Mouse (Mus musculus) midbrain, embryonic 14.5 days (tissue): ENCODE measurements around the gene Mrps33. TPM values are rescaled to one million over a fixed set of nuclear protein-coding genes. Genes with fewer than 3 reads are reported as not detected.

Source experiments
- ATAC-seq: fragments of 200-750 bp; cut with Nextera tagmentation; 2 replicates; pipeline ENCODE4 v1.8.0; 2017; ENCODE audit warnings: moderate number of reproducible peaks, moderate library complexity; ENCODE audit not compliant: low FRiP score, low TSS enrichment
- DNase-seq: peaks from one replicate; pipeline ENCODE4 v3.0.0-alpha.2; 2015
- H3K27ac ChIP-seq: fragments of 300-500 bp; sonication (generic); replicated peaks from 2 replicates; pipeline ENCODE4 v1.5.1; 2014; ENCODE audit warnings: mild to moderate bottlenecking, low read depth, low read length, moderate library complexity
- H3K27me3 ChIP-seq: fragments of 300-500 bp; sonication (generic); 2 replicates; pipeline ENCODE4 v1.6.1; 2014; ENCODE audit warnings: low read length, control low read depth, mixed read lengths; ENCODE audit not compliant: control insufficient read depth, insufficient read depth
- H3K36me3 ChIP-seq: fragments of 300-500 bp; sonication (generic); 2 replicates; pipeline ENCODE4 v1.6.1; 2014; ENCODE audit warnings: low read length, control low read depth; ENCODE audit not compliant: control insufficient read depth, insufficient read depth
- H3K4me1 ChIP-seq: fragments of 300-500 bp; sonication (generic); 2 replicates; pipeline ENCODE4 v1.6.1; 2014; ENCODE audit warnings: mild to moderate bottlenecking, antibody characterized with exemption, low read length, control low read depth; ENCODE audit not compliant: control insufficient read depth, insufficient read depth
- H3K4me2 ChIP-seq: fragments of 300-500 bp; sonication (generic); 2 replicates; pipeline ENCODE4 v1.6.1; 2014; ENCODE audit warnings: mild to moderate bottlenecking, low read length, moderate library complexity
- H3K4me3 ChIP-seq: fragments of 300-500 bp; sonication (generic); replicated peaks from 2 replicates; pipeline ENCODE4 v1.5.1; 2014; ENCODE audit warnings: low read depth, low read length
- H3K9ac ChIP-seq: fragments of 300-500 bp; sonication (generic); replicated peaks from 2 replicates; pipeline ENCODE4 v1.6.1; 2014; ENCODE audit warnings: mild to moderate bottlenecking, low read length, moderate library complexity
- H3K9me3 ChIP-seq: fragments of 300-500 bp; sonication (generic); 2 replicates; pipeline ENCODE4 v1.6.1; 2016; ENCODE audit warnings: low read length, control low read depth, mixed read lengths; ENCODE audit not compliant: control insufficient read depth
- WGBS: fragments of 180-500 bp; shearing (Covaris S2); extraction: QIAGEN DNeasy Blood & Tissue Kit; methylation state at CpG from one replicate; pipeline ENCODE4 v1.1.7; 2014; 5-methylcytosine and 5-hydroxymethylcytosine counted together
- polyA plus RNA-seq: library from polyadenylated mRNA; unstranded; fragments of >200 nt; fragmentation: Nextera tagmentation; extraction: Ambion mirVana; gene quantifications from 2 replicates; pipeline ENCODE4 v1.2.1, GENCODE M21; 2014

Gene Mrps33
- polyA plus RNA-seq, 1 experiment from 2014 or later = 192 TPM

GRCm38 (mm10) chr6:39757229-39757628 is 53.6 kb downstream of the Mrps33 start:
- Histone ChIP-seq H3K27me3 (no peaks in the 10 kb centered on the region), H3K4me3 (no peak overlapping the region), H3K4me1 (no peaks in the 10 kb centered on the region), H3K9me3 (no peaks in the 10 kb centered on the region), H3K9ac (no peak overlapping the region), H3K27ac (no peak overlapping the region), H3K4me2 (no peak overlapping the region), H3K36me3 (no peaks in the 10 kb centered on the region)
- 90% methylated on average over 2 of the region's 2 CpGs for WGBS
- ATAC-seq (no peak), DNase-seq (no peak)

Other genes with a start within 250 kb of the Mrps33 start
- gene Adck2, start 237.1 kb downstream of the Mrps33 start, polyA plus RNA-seq = 34.5 and 48.7 TPM in 2 replicates
- 0.58 TPM in 1 of 2 replicates, not detected in the other for gene Gm42420, start 225.2 kb downstream of the Mrps33 start, polyA plus RNA-seq
- gene Ndufb2, start 218.4 kb downstream of the Mrps33 start, polyA plus RNA-seq = 404 and 530 TPM in 2 replicates
- gene Braf, start 85.5 kb downstream of the Mrps33 start, polyA plus RNA-seq = 22.5 and 25.9 TPM in 2 replicates
- 44.6 and 46.4 TPM in 2 replicates for gene Tmem178b, start 62.3 kb upstream of the Mrps33 start, polyA plus RNA-seq